Comparison of ENCODE assay signal across 31 mouse cellular contexts in genomic region chr6:72524160-72524559, GRCm38 (mm10). TPM values are rescaled to one million over a fixed set of nuclear protein-coding genes. Genes with fewer than 3 reads are reported as not detected.
"Had no signal": no experiment of that assay in that cellular context is flagged by ENCODE, and none has a peak within 500 bp of the region (broad histone marks: within the 10 kb centered on the region; RNA-seq: fewer than 3 reads in every experiment).

No protein-coding gene starts in this region.

- H3K27me3 ChIP-seq: embryonic facial prominence, embryonic 12.5 days; embryonic facial prominence, embryonic 13.5 days; embryonic facial prominence, embryonic 15.5 days; forebrain, embryonic 12.5 days; forebrain, embryonic 13.5 days; forebrain, embryonic 15.5 days had no signal

- H3K9me3 ChIP-seq: embryonic facial prominence, embryonic 10.5 days; embryonic facial prominence, embryonic 12.5 days; embryonic facial prominence, embryonic 13.5 days; embryonic facial prominence, embryonic 15.5 days; forebrain, embryonic 10.5 days; forebrain, embryonic 12.5 days; forebrain, embryonic 13.5 days; forebrain, embryonic 15.5 days had no signal

- DNase-seq: cerebellum, adult 8-10 months; cerebellum, adult 9-10 months; cerebellum, adult 9-11 months; cerebellum, postnatal 10 days; cerebellum, postnatal 14 days; cerebellum, postnatal 25 days; cerebellum, postnatal 36 days; embryo, embryonic 11 days; forebrain, postnatal 0 days; gastrocnemius, adult 2 months; gastrocnemius, postnatal 10 days; gastrocnemius, postnatal 14 days; gastrocnemius, postnatal 25 days; gastrocnemius, postnatal 36 days; heart, adult 11 months; heart, adult 18-20 months; heart, adult 2 months had no signal

- H3K4me3 ChIP-seq: embryonic facial prominence, embryonic 10.5 days; embryonic facial prominence, embryonic 12.5 days; embryonic facial prominence, embryonic 13.5 days; embryonic facial prominence, embryonic 15.5 days; erythroblast, embryonic 14.5 days; forebrain, embryonic 10.5 days; forebrain, embryonic 12.5 days; forebrain, embryonic 13.5 days; forebrain, embryonic 15.5 days; gastrocnemius, adult 2 months; heart, adult 2 months had no signal

- H3K27ac ChIP-seq: embryonic facial prominence, embryonic 10.5 days; embryonic facial prominence, embryonic 12.5 days; embryonic facial prominence, embryonic 13.5 days; embryonic facial prominence, embryonic 15.5 days; forebrain, embryonic 10.5 days; forebrain, embryonic 12.5 days; forebrain, embryonic 13.5 days; forebrain, embryonic 15.5 days; gastrocnemius, adult 2 months; heart, adult 2 months had no signal

- H3K9ac ChIP-seq: embryonic facial prominence, embryonic 12.5 days; embryonic facial prominence, embryonic 13.5 days; embryonic facial prominence, embryonic 15.5 days; forebrain, embryonic 12.5 days; forebrain, embryonic 13.5 days; forebrain, embryonic 15.5 days; forebrain, postnatal 0 days had no signal

- H3K36me3 ChIP-seq: embryonic facial prominence, embryonic 10.5 days; embryonic facial prominence, embryonic 12.5 days; embryonic facial prominence, embryonic 13.5 days; embryonic facial prominence, embryonic 15.5 days; forebrain, embryonic 10.5 days; forebrain, embryonic 12.5 days; forebrain, embryonic 15.5 days had no signal

- ATAC-seq: forebrain, embryonic 13.5 days; forebrain, embryonic 14.5 days; forebrain, embryonic 15.5 days; forebrain, embryonic 16.5 days; forebrain, postnatal 0 days had no signal

RNA-seq across cellular contexts. Expression of gene Sh2d6, which starts 2.7 kb away (rescaled TPM):
- total RNA-seq: heart, adult 2 months; heart, adult 8-10 months had no signal
- polyA plus RNA-seq: embryonic facial prominence, embryonic 11.5 days; embryonic facial prominence, embryonic 12.5 days; embryonic facial prominence, embryonic 14.5 days; erythroblast, embryonic 14.5 days had no signal
